Mouse (Mus musculus): ENCODE data around the gene Pgam1.
"Not testable (repeated sequence)": the region's sequence is repeated elsewhere in the genome, so short reads cannot be mapped to it uniquely, and the experiment has no call there.

Gene Pgam1

GRCm38 (mm10) chr19:41910396-41910795, 1.3 kb upstream of the Pgam1 start:
- no peak for DNase-seq (ENCODE audit: low read depth)

GRCm38 (mm10) chr19:41912121-41913080, 678 bp downstream of the Pgam1 start:
- no peak for DNase-seq (ENCODE audit: low read depth)

- DNase-seq (ENCODE audit: low read depth), result no peak
Measured at GRCm38 (mm10) chr19:41913774-41914591, 2.3 kb downstream of the Pgam1 start.

- DNase-seq (ENCODE audit: low read depth), result not testable (repeated sequence)
Measured at GRCm38 (mm10) chr19:41914592-41914882, 2.8 kb downstream of the Pgam1 start.

- DNase-seq (ENCODE audit: low read depth), result no peak
Measured at GRCm38 (mm10) chr19:41915294-41915693, 3.6 kb downstream of the Pgam1 start.

GRCm38 (mm10) chr19:41916853-41917252, 5.1 kb downstream of the Pgam1 start:
- no peak for DNase-seq (ENCODE audit: low read depth)

- no peak for DNase-seq (ENCODE audit: low read depth)
Measured at GRCm38 (mm10) chr19:41919471-41919870, 7.7 kb downstream of the Pgam1 start.

- DNase-seq (ENCODE audit: low read depth), result no peak
Measured at GRCm38 (mm10) chr19:41920412-41921067, 8.8 kb downstream of the Pgam1 start.

- no peak for DNase-seq (ENCODE audit: low read depth)
Measured at GRCm38 (mm10) chr19:41932686-41933085, 21.0 kb downstream of the Pgam1 start.

- peak; percentile 96 for DNase-seq (ENCODE audit: low read depth)
Measured at GRCm38 (mm10) chr19:41933179-41934086, 21.7 kb downstream of the Pgam1 start, which contains the start of the genes Exosc1 and Zdhhc16. TSS of gene Exosc1 (minus strand) at chr19:41933423. TSS of gene Zdhhc16 (plus strand) at chr19:41933480.

GRCm38 (mm10) chr19:41934124-41934523, 22.4 kb downstream of the Pgam1 start:
- DNase-seq (ENCODE audit: low read depth), result no peak

- DNase-seq (ENCODE audit: low read depth), result no peak
Measured at GRCm38 (mm10) chr19:41935921-41936320, 24.2 kb downstream of the Pgam1 start.

GRCm38 (mm10) chr19:41938539-41938938, 26.8 kb downstream of the Pgam1 start:
- no peak for DNase-seq (ENCODE audit: low read depth)

GRCm38 (mm10) chr19:41943841-41944240, 32.1 kb downstream of the Pgam1 start:
- DNase-seq (ENCODE audit: low read depth), result no peak

- no peak for DNase-seq (ENCODE audit: low read depth)
Measured at GRCm38 (mm10) chr19:41952287-41952686, 40.6 kb downstream of the Pgam1 start.

GRCm38 (mm10) chr19:41953574-41953973, 41.9 kb downstream of the Pgam1 start:
- no peak for DNase-seq (ENCODE audit: low read depth)

All from c-Kit-positive CD71-negative TER-119-negative erythroid progenitor cells, embryonic 14.5 days (primary cell).